Mouse (Mus musculus) fat pad, adult 2 months (tissue): Measurements from ENCODE around the gene Cflar.
"Not testable (repeated sequence)": the region's sequence is repeated elsewhere in the genome, so short reads cannot be mapped to it uniquely, and the experiment has no call there.

Source experiments
- DNase-seq: peaks from one replicate; pipeline ENCODE4 v3.0.0-alpha.2; 2011; ENCODE audit warnings: low read depth, low spot score; ENCODE audit errors: extremely low read depth

Cflar gene

GRCm38 (mm10) chr1:58711365-58712016 is at the start of gene Cflar:
TSS of gene Cflar (plus strand) at chr1:58711508.
- DNase-seq = no peak

- not testable (repeated sequence) for DNase-seq
Measured at GRCm38 (mm10) chr1:58662671-58663070, 48.6 kb upstream of the Cflar start.

- DNase-seq = not testable (repeated sequence)
Measured at GRCm38 (mm10) chr1:58663365-58663764, 47.9 kb upstream of the Cflar start.

- DNase-seq = no peak
Measured at GRCm38 (mm10) chr1:58668191-58668590, 43.1 kb upstream of the Cflar start.

GRCm38 (mm10) chr1:58669635-58670034 is 41.7 kb upstream of the Cflar start:
- not testable (repeated sequence) for DNase-seq

GRCm38 (mm10) chr1:58672116-58672515 is 39.2 kb upstream of the Cflar start:
- no peak for DNase-seq

- DNase-seq = no peak
Measured at GRCm38 (mm10) chr1:58675011-58675410, 36.3 kb upstream of the Cflar start.

- DNase-seq = no peak
Measured at GRCm38 (mm10) chr1:58677575-58677974, 33.7 kb upstream of the Cflar start.

GRCm38 (mm10) chr1:58678412-58678811 is 32.9 kb upstream of the Cflar start:
- DNase-seq = not testable (repeated sequence)

- DNase-seq = no peak
Measured at GRCm38 (mm10) chr1:58689426-58689825, 21.9 kb upstream of the Cflar start.

- peak; percentile 33 for DNase-seq
Measured at GRCm38 (mm10) chr1:58690006-58690744, 21.1 kb upstream of the Cflar start.

GRCm38 (mm10) chr1:58690834-58691488 is 20.3 kb upstream of the Cflar start:
- DNase-seq = not testable (repeated sequence)

GRCm38 (mm10) chr1:58691718-58692117 is 19.6 kb upstream of the Cflar start:
- DNase-seq = not testable (repeated sequence)

- no peak for DNase-seq
Measured at GRCm38 (mm10) chr1:58693696-58694095, 17.6 kb upstream of the Cflar start.

- not testable (repeated sequence) for DNase-seq
Measured at GRCm38 (mm10) chr1:58695810-58696209, 15.5 kb upstream of the Cflar start, which contains the start of gene Als2cr12. TSS of gene Als2cr12 (minus strand) at chr1:58695989.

GRCm38 (mm10) chr1:58697607-58698006 is 13.7 kb upstream of the Cflar start:
- DNase-seq = not testable (repeated sequence)

GRCm38 (mm10) chr1:58698781-58699180 is 12.5 kb upstream of the Cflar start:
- no peak for DNase-seq

GRCm38 (mm10) chr1:58699988-58700387 is 11.3 kb upstream of the Cflar start:
- no peak for DNase-seq

GRCm38 (mm10) chr1:58700580-58701162 is 10.6 kb upstream of the Cflar start:
- DNase-seq = not testable (repeated sequence)

GRCm38 (mm10) chr1:58710043-58710442 is 1.3 kb upstream of the Cflar start:
- DNase-seq = not testable (repeated sequence)

GRCm38 (mm10) chr1:58710711-58711364 is 470 bp upstream of the Cflar start:
- no peak for DNase-seq
